10 mouse cellular contexts compared by ENCODE assay signal in the genomic region with DNA sequence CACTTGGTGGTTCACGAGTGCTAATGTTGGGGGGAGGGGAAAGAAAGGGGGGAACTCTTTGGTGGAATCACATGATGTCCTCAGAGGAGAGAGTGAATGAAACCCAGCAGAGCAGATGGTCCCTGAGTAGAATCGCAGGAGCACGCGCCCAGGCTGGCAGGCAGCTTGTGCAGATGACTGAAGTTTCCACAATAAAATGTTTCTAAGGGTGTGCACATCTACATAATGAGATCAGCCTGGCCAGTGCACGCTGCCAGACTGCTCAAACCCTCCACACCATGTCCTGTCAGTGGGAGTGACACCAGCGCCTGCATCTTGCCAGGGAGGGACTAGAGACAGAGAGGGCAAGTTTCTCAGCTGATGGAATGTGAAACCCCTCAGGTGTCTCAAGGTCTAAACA. TPM values are rescaled to one million over a fixed set of nuclear protein-coding genes. Genes with fewer than 3 reads are reported as not detected.
DNase-seq lines count a peak whose midpoint lies in the region; ATAC-seq and TF ChIP-seq lines count a peak whose summit lies in the region.
"Had no signal": no experiment of that assay in that cellular context is flagged by ENCODE, and none has a peak within 500 bp of the region (broad histone marks: within the 10 kb centered on the region; RNA-seq: fewer than 3 reads in every experiment).

No protein-coding gene starts in this region.

- DNase-seq in lung, postnatal 0 days (ENCODE audit: low spot score), result no peak
- no peak for DNase-seq in lung, adult 2 months
- peak; percentile 48 for DNase-seq in hindbrain, postnatal 0 days (ENCODE audit: low spot score)
- peak; percentile 47 to 49 for DNase-seq in right cerebral cortex, adult 2 months (ENCODE audit: low spot score in 2 of 2)
- no peak for DNase-seq in adrenal gland, postnatal 25 days
- DNase-seq in kidney, postnatal 14 days, result no peak
- no peak for DNase-seq in yolk sac, embryonic 10.5 days (ENCODE audit: low spot score)

- WGBS in lung, postnatal 0 days, result 68% methylated on average over 6 of the region's 6 CpGs
- WGBS in lung, adult 2 months, result 53% methylated on average over 6 of the region's 6 CpGs
- WGBS in forebrain, embryonic 16.5 days, result 12% methylated on average over 6 of the region's 6 CpGs
- 21% methylated on average over 6 of the region's 6 CpGs for WGBS in hindbrain, postnatal 0 days

- no peak overlapping the region for H3K4me3 ChIP-seq in lung, postnatal 0 days (ENCODE audit: low read depth, low read length)
- H3K4me3 ChIP-seq in lung, adult 2 months (replicated peaks; ENCODE audit: extremely low read depth, low read depth, low read length), result no peak overlapping the region
- H3K4me3 ChIP-seq in forebrain, embryonic 16.5 days (replicated peaks; ENCODE audit: low read length), result no peak overlapping the region
- H3K4me3 ChIP-seq in hindbrain, postnatal 0 days (ENCODE audit: low read length), result no peak overlapping the region
- H3K4me3 ChIP-seq: lung, embryonic 15.5 days had no signal

- peak; percentile 53 for ATAC-seq in lung, postnatal 0 days
- ATAC-seq in forebrain, embryonic 16.5 days, result peak; percentile 94
- ATAC-seq in hindbrain, postnatal 0 days, result peak; percentile 85

- H3K27me3 ChIP-seq in lung, postnatal 0 days (replicated peaks; ENCODE audit: insufficient read depth, low read length), result no peaks in the 10 kb centered on the region
- H3K27me3 ChIP-seq in forebrain, embryonic 16.5 days (replicated peaks; ENCODE audit: control insufficient read depth, insufficient read depth, low read length), result no peaks in the 10 kb centered on the region
- no peaks in the 10 kb centered on the region for H3K27me3 ChIP-seq in hindbrain, postnatal 0 days (ENCODE audit: insufficient read depth, low read length)
- H3K27me3 ChIP-seq: lung, embryonic 15.5 days had no signal

- H3K9ac ChIP-seq in lung, postnatal 0 days (replicated peaks; ENCODE audit: low read depth), result no peak overlapping the region
- H3K9ac ChIP-seq in forebrain, embryonic 16.5 days (replicated peaks; ENCODE audit: low read depth, low read length), result no peak overlapping the region
- H3K9ac ChIP-seq in hindbrain, postnatal 0 days (replicated peaks; ENCODE audit: low read length), result no peak overlapping the region
- H3K9ac ChIP-seq: lung, embryonic 15.5 days had no signal

- H3K9me3 ChIP-seq in lung, postnatal 0 days (ENCODE audit: low read length), result no peaks in the 10 kb centered on the region
- no peaks in the 10 kb centered on the region for H3K9me3 ChIP-seq in forebrain, embryonic 16.5 days (ENCODE audit: control insufficient read depth, low read length)
- H3K9me3 ChIP-seq in hindbrain, postnatal 0 days (ENCODE audit: low read length), result no peaks in the 10 kb centered on the region
- H3K9me3 ChIP-seq: lung, embryonic 15.5 days had no signal

- TF ChIP-seq EP300 in lung, postnatal 0 days (IDR thresholded peaks at IDR 0.05), result no peak

- TF ChIP-seq POLR2A in lung, adult 2 months (IDR thresholded peaks at IDR 0.05; ENCODE audit: borderline replicate concordance, extremely low read depth, low read depth, low read length), result no peak

- H3K4me1 ChIP-seq in lung, postnatal 0 days (ENCODE audit: insufficient read depth, low read depth, low read length), result no peaks in the 10 kb centered on the region
- H3K4me1 ChIP-seq in lung, adult 2 months (ENCODE audit: control insufficient read depth, insufficient read depth, low read length), result no peaks in the 10 kb centered on the region
- peaks cover 13% of the 10 kb centered on the region for H3K4me1 ChIP-seq in forebrain, embryonic 16.5 days (replicated peaks; ENCODE audit: control insufficient read depth, insufficient read depth, low read length)
- no peaks in the 10 kb centered on the region; the same call in 1 of the 2 replicates for H3K4me1 ChIP-seq in hindbrain, postnatal 0 days (ENCODE audit: insufficient read depth, low read length)

- H3K36me3 ChIP-seq in lung, postnatal 0 days (ENCODE audit: insufficient read depth, low read length), result no peaks in the 10 kb centered on the region
- no peaks in the 10 kb centered on the region for H3K36me3 ChIP-seq in forebrain, embryonic 16.5 days (ENCODE audit: control insufficient read depth, insufficient read depth)
- H3K36me3 ChIP-seq in hindbrain, postnatal 0 days (ENCODE audit: insufficient read depth, low read length), result no peaks in the 10 kb centered on the region
- H3K36me3 ChIP-seq: lung, embryonic 15.5 days had no signal

- H3K4me2 ChIP-seq in lung, postnatal 0 days (replicated peaks; ENCODE audit: low read depth, low read length), result no peak overlapping the region
- H3K4me2 ChIP-seq in forebrain, embryonic 16.5 days (ENCODE audit: low read length), result no peak overlapping the region
- no peak overlapping the region for H3K4me2 ChIP-seq in hindbrain, postnatal 0 days (ENCODE audit: low read depth, low read length)
- H3K4me2 ChIP-seq: lung, embryonic 15.5 days had no signal

- no peak overlapping the region for H3K27ac ChIP-seq in lung, postnatal 0 days (ENCODE audit: low read length)
- H3K27ac ChIP-seq in forebrain, embryonic 16.5 days (ENCODE audit: low read length), result peak overlapping the region; percentile 71
- no peak overlapping the region for H3K27ac ChIP-seq in hindbrain, postnatal 0 days
- H3K27ac ChIP-seq: lung, embryonic 15.5 days had no signal

- no peak for TF ChIP-seq CTCF in lung, postnatal 0 days (IDR thresholded peaks at IDR 0.05)
- no peak for TF ChIP-seq CTCF in lung, adult 2 months (IDR thresholded peaks at IDR 0.05; ENCODE audit: insufficient read depth, low read length)
- TF ChIP-seq CTCF in hindbrain, postnatal 0 days (IDR thresholded peaks at IDR 0.05; ENCODE audit: low read depth), result no peak

RNA-seq across cellular contexts. Expression of gene Polm, which starts 10.9 kb away (rescaled TPM):
- 5.9 and 8.2 TPM in 2 replicates for polyA plus RNA-seq in lung, postnatal 0 days (2015; fragmentation: Nextera tagmentation; extraction: Ambion mirVana)
- 28.1 and 34.2 TPM in 2 replicates for polyA plus RNA-seq in lung, adult 2 months (2012; rRNA removed)
- polyA plus RNA-seq in forebrain, embryonic 16.5 days (2015; fragmentation: Nextera tagmentation; extraction: Ambion mirVana), result 8.7 and 8.8 TPM in 2 replicates
- total RNA-seq in hindbrain, postnatal 0 days (2014; rRNA removed), result 4.9 and 14.7 TPM in 2 replicates
- polyA plus RNA-seq in hindbrain, postnatal 0 days (2015; fragmentation: Nextera tagmentation; extraction: Ambion mirVana), result 6.2 and 7.2 TPM in 2 replicates
- 12.0 and 13.8 TPM in 2 replicates for total RNA-seq in adrenal gland, postnatal 25 days (2021)

RNA-seq across cellular contexts. Expression of gene Aebp1, which starts 13.0 kb away (rescaled TPM):
- 21.8 and 22.3 TPM in 2 replicates for polyA plus RNA-seq in lung, postnatal 0 days (2015; fragmentation: Nextera tagmentation; extraction: Ambion mirVana)
- polyA plus RNA-seq in lung, adult 2 months (2012; rRNA removed), result 79.4 and 84.8 TPM in 2 replicates
- 12.6 and 18.5 TPM in 2 replicates for polyA plus RNA-seq in forebrain, embryonic 16.5 days (2015; fragmentation: Nextera tagmentation; extraction: Ambion mirVana)
- total RNA-seq in hindbrain, postnatal 0 days (2014; rRNA removed), result 21.2 and 24.9 TPM in 2 replicates
- polyA plus RNA-seq in hindbrain, postnatal 0 days (2015; fragmentation: Nextera tagmentation; extraction: Ambion mirVana), result 30.6 and 33.3 TPM in 2 replicates
- 399 and 434 TPM in 2 replicates for total RNA-seq in adrenal gland, postnatal 25 days (2021)

RNA-seq across cellular contexts. Expression of gene Pold2, which starts 29.4 kb away (rescaled TPM):
- 30.1 and 34.1 TPM in 2 replicates for polyA plus RNA-seq in lung, postnatal 0 days (2015; fragmentation: Nextera tagmentation; extraction: Ambion mirVana)
- polyA plus RNA-seq in lung, adult 2 months (2012; rRNA removed), result 80.3 and 102 TPM in 2 replicates
- 72.1 and 75.8 TPM in 2 replicates for polyA plus RNA-seq in forebrain, embryonic 16.5 days (2015; fragmentation: Nextera tagmentation; extraction: Ambion mirVana)
- 32.9 and 36.6 TPM in 2 replicates for total RNA-seq in hindbrain, postnatal 0 days (2014; rRNA removed)
- polyA plus RNA-seq in hindbrain, postnatal 0 days (2015; fragmentation: Nextera tagmentation; extraction: Ambion mirVana), result 49.5 and 51.6 TPM in 2 replicates
- 33.6 and 42.2 TPM in 2 replicates for total RNA-seq in adrenal gland, postnatal 25 days (2021)

RNA-seq across cellular contexts. Expression of gene Pgam2, which starts 45.2 kb away (rescaled TPM):
- 28.8 and 29.8 TPM in 2 replicates for polyA plus RNA-seq in lung, postnatal 0 days (2015; fragmentation: Nextera tagmentation; extraction: Ambion mirVana)
- 14.4 and 79.5 TPM in 2 replicates for polyA plus RNA-seq in lung, adult 2 months (2012; rRNA removed)
- 1.9 and 2.4 TPM in 2 replicates for polyA plus RNA-seq in forebrain, embryonic 16.5 days (2015; fragmentation: Nextera tagmentation; extraction: Ambion mirVana)
- 1.4 and 2.0 TPM in 2 replicates for total RNA-seq in hindbrain, postnatal 0 days (2014; rRNA removed)
- 2.8 and 3.4 TPM in 2 replicates for polyA plus RNA-seq in hindbrain, postnatal 0 days (2015; fragmentation: Nextera tagmentation; extraction: Ambion mirVana)
- not detected in 2 replicates for total RNA-seq in adrenal gland, postnatal 25 days (2021)

RNA-seq across cellular contexts. Expression of gene Myl7, which starts 49.8 kb away (rescaled TPM):
- 327 and 405 TPM in 2 replicates for polyA plus RNA-seq in lung, postnatal 0 days (2015; fragmentation: Nextera tagmentation; extraction: Ambion mirVana)
- 185 and 203 TPM in 2 replicates for polyA plus RNA-seq in lung, adult 2 months (2012; rRNA removed)
- polyA plus RNA-seq in forebrain, embryonic 16.5 days (2015; fragmentation: Nextera tagmentation; extraction: Ambion mirVana), result not detected in 2 replicates
- 0.79 TPM in 1 of 2 replicates, not detected in the other for total RNA-seq in hindbrain, postnatal 0 days (2014; rRNA removed)
- not detected in 2 replicates for polyA plus RNA-seq in hindbrain, postnatal 0 days (2015; fragmentation: Nextera tagmentation; extraction: Ambion mirVana)
- total RNA-seq in adrenal gland, postnatal 25 days (2021), result not detected in 2 replicates
- total RNA-seq: gastrocnemius, postnatal 4 days had no signal

Comparison
In these comparisons a context has a peak if more than half of its experiments do, and no peak if none do; other contexts are left out.
1. DNase-seq: peak in hindbrain, postnatal 0 days (single experiment) and right cerebral cortex, adult 2 months (2 of 2); none in lung, postnatal 0 days (single experiment), lung, adult 2 months (single experiment), adrenal gland, postnatal 25 days (single experiment), kidney, postnatal 14 days (single experiment) and yolk sac, embryonic 10.5 days (single experiment).
2. Peak in every context shown above with its lines, with median percentiles within 50 percentile points of each other: ATAC-seq.